Mouse (Mus musculus) urinary bladder, postnatal 10 days (tissue): Measurements from ENCODE around the gene Hmgcs1.

ENCODE experiments used
- DNase-seq: peaks from one replicate; pipeline ENCODE4 v3.0.0; 2022; ENCODE audit warnings: low spot score

Hmgcs1 gene

DNA sequence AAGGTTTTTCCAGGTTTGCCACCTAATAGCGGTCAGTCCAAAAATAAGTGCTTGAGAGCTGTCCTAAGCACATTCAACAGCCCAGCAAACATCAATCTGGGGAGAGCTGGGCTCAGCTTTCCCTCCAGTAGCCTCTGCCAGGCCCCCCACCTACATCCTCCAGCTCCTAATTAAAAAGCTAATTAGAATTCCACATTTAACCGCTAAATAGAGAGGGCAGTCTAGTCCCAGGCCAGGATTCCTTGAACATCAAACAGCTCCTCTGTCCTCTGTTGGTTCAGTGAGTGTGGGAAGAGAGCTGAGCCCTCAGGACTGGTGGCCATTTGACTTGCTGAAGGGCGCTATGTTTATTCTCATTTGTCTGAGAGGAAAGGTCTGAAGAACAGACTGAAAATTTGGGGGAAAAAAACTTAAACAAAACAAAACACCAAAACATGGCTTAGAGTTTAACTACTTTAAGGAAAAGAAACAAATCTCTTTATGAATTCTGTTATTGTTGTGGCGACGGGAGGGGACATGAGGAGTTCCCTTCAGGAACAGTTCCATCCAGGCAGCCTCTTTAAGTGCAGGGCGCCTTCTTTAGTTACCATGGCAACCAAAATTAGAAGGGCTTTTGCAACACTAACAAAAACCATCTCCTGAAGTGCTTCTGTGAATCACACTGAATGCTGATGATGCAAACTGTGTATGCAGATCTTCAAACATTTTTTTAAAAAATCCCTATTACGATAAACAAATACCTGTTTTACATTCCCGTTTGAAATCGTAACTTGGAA, 63.9 kb downstream of the Hmgcs1 start:
- DNase-seq = no peak

- DNase-seq = no peak
These were observed 64.4 kb downstream of the Hmgcs1 start for GRCm38 (mm10) chr13:119754635-119755020.

DNA sequence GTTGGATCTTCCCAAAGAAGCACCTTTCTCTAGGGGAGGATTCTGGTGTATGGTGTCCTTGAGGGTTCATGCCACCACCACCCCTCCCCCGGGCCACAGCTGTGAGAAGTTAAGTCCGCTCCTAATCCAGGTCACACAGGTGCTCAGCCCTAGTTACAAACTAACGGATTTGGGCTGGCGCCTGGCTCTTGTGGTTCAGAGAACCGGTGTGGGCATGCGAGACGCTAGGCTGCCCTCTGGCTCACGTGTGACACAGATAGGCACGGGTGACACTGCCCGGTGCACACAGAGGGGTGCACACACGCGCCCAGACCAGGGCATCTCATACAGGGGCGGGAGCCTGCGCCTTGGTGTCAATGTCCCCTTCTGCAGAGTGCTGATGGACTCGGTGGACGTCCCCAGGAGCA, 65.0 kb downstream of the Hmgcs1 start:
- no peak for DNase-seq

DNA sequence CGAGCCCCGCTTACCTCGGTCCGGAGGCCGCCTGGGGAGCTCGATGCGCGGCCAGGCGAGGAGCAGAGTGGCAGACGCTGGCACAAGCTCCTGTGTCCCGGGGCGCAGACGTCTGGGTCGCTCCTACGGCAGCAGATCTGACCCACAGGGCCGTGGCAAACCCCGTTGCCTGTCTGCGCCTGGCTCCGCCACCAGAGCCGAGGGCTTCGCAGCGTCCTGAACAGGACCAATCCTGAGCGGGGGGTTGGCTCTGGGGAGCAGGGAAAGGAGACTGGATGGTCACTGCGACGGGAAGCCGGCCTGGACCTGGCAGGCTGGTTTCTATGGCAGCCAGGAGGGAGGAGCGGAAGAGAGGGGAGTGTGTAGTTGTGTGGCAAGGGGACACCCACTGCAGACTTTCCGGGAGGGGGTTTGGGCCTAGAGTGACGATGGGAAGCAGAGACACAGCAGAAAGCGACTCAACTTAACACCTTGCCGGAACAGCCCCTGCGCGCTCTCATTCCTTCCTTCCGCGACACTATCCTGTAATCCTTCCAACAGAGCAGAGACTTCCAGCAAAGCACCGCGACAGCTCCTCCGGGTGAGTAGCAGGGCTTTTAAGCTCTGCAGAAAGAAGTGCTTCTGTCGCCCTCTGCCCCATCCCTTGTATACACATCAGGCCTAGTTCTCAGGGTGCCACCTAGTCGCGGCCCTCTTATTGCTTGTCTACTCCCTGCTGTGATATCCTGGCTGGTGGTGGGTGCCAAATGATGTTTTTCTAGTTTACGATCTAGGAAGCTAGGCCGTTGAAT, 65.7 kb downstream of the Hmgcs1 start, which contains the start of gene Nim1k:
Gene Nim1k (minus strand): TSS at position 202 of the 791 bp plus-strand sequence.
- DNase-seq = peak; percentile 21

- no peak for DNase-seq
These were observed 66.7 kb downstream of the Hmgcs1 start for GRCm38 (mm10) chr13:119756831-119757230.
